Mouse (Mus musculus): Measurements from ENCODE around the gene Pbrm1.

GRCm38 (mm10) chr14:31004527-31004926, 14.4 kb upstream of the Pbrm1 start:
- TF ChIP-seq EP300 (IDR thresholded peaks at IDR 0.05; ENCODE audit: insufficient read depth, low read depth, low read length) (no peak), CTCF (IDR thresholded peaks at IDR 0.05) (no peak)

Data from heart, adult 2 months (tissue).